Mouse (Mus musculus): ENCODE results near the gene Ccdc191.

Ccdc191 gene

DNA sequence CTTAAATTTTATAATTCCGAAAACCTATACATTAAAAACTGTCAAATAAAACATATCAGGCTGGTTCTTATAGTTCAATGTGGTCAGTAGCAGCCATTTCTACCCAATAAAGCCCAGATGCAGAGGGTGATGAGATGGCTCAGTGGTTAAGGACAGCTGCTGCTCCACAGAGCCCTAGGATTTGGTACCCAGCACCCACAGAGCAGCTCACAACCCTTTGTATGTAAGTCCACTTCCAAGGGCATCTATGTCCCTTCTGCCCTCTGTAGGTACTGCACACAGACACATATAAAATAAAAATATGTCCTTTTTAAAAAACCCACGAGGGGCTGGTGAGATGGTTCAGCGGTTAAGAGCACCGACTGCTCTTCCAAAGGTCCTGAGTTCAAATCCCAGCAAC is 96.7 kb downstream of the Ccdc191 start:
- DNase-seq (ENCODE audit: low spot score): no peak

DNA sequence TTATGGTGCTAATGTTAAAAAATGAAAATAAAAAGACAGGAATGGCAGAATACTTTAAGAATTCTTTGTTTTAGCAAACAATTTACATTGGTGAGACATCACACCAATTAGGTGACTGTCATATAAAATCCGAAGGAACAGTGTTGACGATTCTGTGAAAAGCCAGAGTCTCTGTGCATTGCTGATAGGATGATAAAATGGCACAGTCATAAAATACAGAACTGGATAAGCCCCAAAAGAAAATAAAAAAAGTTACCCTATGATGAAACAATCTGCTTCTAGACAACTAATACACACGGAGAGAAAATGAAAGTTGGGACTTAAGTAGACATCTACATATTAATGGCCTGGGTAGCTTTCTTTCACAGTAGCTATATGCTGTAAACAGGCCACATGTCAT is 105.0 kb downstream of the Ccdc191 start:
- DNase-seq (ENCODE audit: low spot score): no peak

GRCm38 (mm10) chr16:43999111-43999510 is 109.5 kb downstream of the Ccdc191 start:
- DNase-seq (ENCODE audit: low spot score): no peak

- DNase-seq (ENCODE audit: low spot score): no peak
Measured at GRCm38 (mm10) chr16:43999541-43999940, 109.9 kb downstream of the Ccdc191 start.

DNA sequence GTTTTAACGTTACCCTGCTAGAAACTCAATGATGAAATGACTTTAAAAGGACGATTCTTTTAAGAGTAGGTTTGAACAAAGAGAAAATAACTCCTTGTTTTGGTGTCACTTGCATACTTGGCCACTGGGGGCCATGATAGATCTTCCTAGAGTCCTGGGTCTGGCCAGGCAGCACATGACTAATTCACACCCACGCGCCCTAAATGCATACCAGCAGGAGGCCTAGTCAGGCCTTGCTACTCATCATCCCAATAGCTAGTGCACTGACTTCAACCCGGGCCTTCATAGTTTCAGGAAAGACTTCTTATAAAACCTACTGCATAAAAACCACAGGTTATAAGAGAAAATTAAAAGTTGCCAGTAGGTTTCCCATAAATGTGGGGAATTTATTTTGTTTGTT is 112.5 kb downstream of the Ccdc191 start:
- no peak for DNase-seq (ENCODE audit: low spot score)

GRCm38 (mm10) chr16:44011010-44011409 is 121.4 kb downstream of the Ccdc191 start:
- no peak for DNase-seq (ENCODE audit: low spot score)

Measured in embryo, embryonic 10.5 days (tissue).